In the genomic region with DNA sequence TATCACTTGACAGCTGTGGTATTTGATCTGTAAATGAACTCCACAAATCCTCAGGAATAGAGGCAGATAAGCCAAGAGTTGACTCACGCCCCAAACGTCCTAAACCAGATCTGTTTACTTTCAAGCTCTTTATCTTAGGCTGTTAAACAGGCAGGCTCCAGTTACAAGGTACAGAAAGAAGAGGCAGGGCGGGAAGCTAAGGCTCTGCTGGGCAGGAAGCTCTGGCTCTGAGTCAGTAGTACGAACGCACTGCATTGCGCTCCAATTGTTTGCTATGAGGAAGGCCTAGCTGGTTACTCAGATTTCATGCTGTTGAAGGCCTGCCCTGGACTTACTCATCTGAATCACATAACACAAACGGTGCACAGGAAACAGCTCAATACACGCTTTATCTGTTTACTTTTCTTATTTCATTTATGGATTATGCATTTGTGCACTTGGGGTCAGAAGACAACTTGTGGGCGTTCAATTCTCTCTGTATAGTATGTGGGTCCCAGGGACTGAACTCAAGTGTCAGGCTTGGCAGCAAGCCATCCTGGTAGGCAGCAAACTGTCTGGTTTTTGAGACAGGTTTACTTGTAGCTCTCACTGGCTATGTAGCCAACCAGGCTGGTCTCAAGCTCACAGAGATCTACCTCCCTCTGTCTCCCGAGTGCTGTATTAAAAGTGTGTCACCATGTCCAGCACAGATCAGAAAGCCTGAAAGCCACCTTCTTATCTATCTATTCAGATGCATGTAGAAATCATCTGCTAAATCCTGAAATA, we compare ENCODE assay signal across 8 mouse cellular contexts. TPM values are rescaled to one million over a fixed set of nuclear protein-coding genes. Genes with fewer than 3 reads are reported as not detected.
DNase-seq lines count a peak whose midpoint lies in the region; ATAC-seq lines count a peak whose summit lies in the region.

No protein-coding gene starts in this region.

- 32% methylated on average over 10 of the region's 10 CpGs for WGBS in liver, embryonic 13.5 days (ENCODE audit: insufficient replicate concordance)

- H3K9me3 ChIP-seq in liver, embryonic 13.5 days (replicated peaks): no peaks in the 10 kb centered on the region

- peaks cover 26% of the 10 kb centered on the region for H3K36me3 ChIP-seq in liver, embryonic 13.5 days

- peak overlapping the region; percentile 37 for H3K27ac ChIP-seq in liver, embryonic 13.5 days

- peak; percentile 73 for ATAC-seq in liver, embryonic 13.5 days (ENCODE audit: low read depth)

- peaks cover 25% of the 10 kb centered on the region for H3K4me1 ChIP-seq in liver, embryonic 13.5 days (replicated peaks)

- H3K27me3 ChIP-seq in liver, embryonic 13.5 days: no peaks in the 10 kb centered on the region

- no peak overlapping the region for H3K9ac ChIP-seq in liver, embryonic 13.5 days

- H3K4me2 ChIP-seq in liver, embryonic 13.5 days: no peak overlapping the region

- peak; percentile 22 for DNase-seq in ovary, postnatal 36 days (ENCODE audit: low spot score)
- DNase-seq in ovary, postnatal 14 days (ENCODE audit: low spot score): no peak
- peak; percentile 42 to 64 for DNase-seq in heart, adult 9 months (ENCODE audit: low spot score in 2 of 2)
- no peak for DNase-seq in liver, embryonic 13.5 days
- peak; percentile 53 to 69 for DNase-seq in urinary bladder, postnatal 36 days (ENCODE audit: low spot score in 2 of 2)
- DNase-seq in layer of hippocampus, postnatal 36 days: no peak
- DNase-seq in cerebellum, postnatal 36 days: no peak
- DNase-seq in cerebellum, adult 11 months: no peak

- H3K4me3 ChIP-seq in liver, embryonic 13.5 days (replicated peaks): no peak overlapping the region

RNA-seq across cellular contexts. Expression of gene Miga1, which starts 31.5 kb away (rescaled TPM):
- 4.3 and 4.7 TPM in 2 replicates for polyA plus RNA-seq in liver, embryonic 13.5 days (2015; fragmentation: Nextera tagmentation; extraction: Ambion mirVana)
- 10 to 100 TPM; 74.4 to 82.9 TPM for total RNA-seq in layer of hippocampus, postnatal 36 days (2021)

RNA-seq across cellular contexts. Expression of gene Usp33, which starts 37.6 kb away (rescaled TPM):
- 19.5 and 28.1 TPM in 2 replicates for polyA plus RNA-seq in liver, embryonic 13.5 days (2015; fragmentation: Nextera tagmentation; extraction: Ambion mirVana)
- total RNA-seq in layer of hippocampus, postnatal 36 days (2021): 100 to 1,000 TPM; 127 to 132 TPM

RNA-seq across cellular contexts. Expression of gene Nexn, which starts 42.5 kb away (rescaled TPM):
- polyA plus RNA-seq in liver, embryonic 13.5 days (2015; fragmentation: Nextera tagmentation; extraction: Ambion mirVana): 1.6 and 1.8 TPM in 2 replicates
- 1 to 10 TPM in 1 of 2 experiments, under 1 TPM in 1; 0.91 to 1.4 TPM for total RNA-seq in layer of hippocampus, postnatal 36 days (2021)

Comparison
In these comparisons a context has a peak if more than half of its experiments do, and no peak if none do; other contexts are left out.
1. DNase-seq: peak in ovary, postnatal 36 days (single experiment), heart, adult 9 months (2 of 2) and urinary bladder, postnatal 36 days (2 of 2); none in ovary, postnatal 14 days (single experiment), liver, embryonic 13.5 days (single experiment), layer of hippocampus, postnatal 36 days (0 of 2), cerebellum, postnatal 36 days (0 of 2) and cerebellum, adult 11 months (single experiment).